Mouse (Mus musculus) myocyte (in vitro differentiated cells): ENCODE measurements around the gene Mien1. TPM values are rescaled to one million over a fixed set of nuclear protein-coding genes. Genes with fewer than 3 reads are reported as not detected.

Source experiments
- H3K27me3 ChIP-seq: one replicate; pipeline ENCODE4 v1.6.1; 2011; ENCODE audit not compliant: control insufficient read depth, insufficient read depth, insufficient read length
- H3K36me3 ChIP-seq: one replicate; pipeline ENCODE4 v1.6.1; 2011; ENCODE audit not compliant: control insufficient read depth, insufficient read depth
- H3K4me2 ChIP-seq: one replicate; pipeline ENCODE4 v1.6.1; 2011; ENCODE audit warnings: low read depth, control low read depth
- H3K4me3 ChIP-seq: one replicate; pipeline ENCODE4 v1.5.1; 2011; ENCODE audit warnings: mild to moderate bottlenecking, control low read depth, moderate library complexity
- H3K79me2 ChIP-seq: one replicate; pipeline ENCODE4 v1.6.1; 2011; ENCODE audit not compliant: control insufficient read depth, insufficient read depth
- H3ac ChIP-seq: one replicate; pipeline ENCODE4 v1.6.1; 2011; ENCODE audit not compliant: control insufficient read depth, insufficient read length
- CEBPB ChIP-seq: IDR thresholded peaks from 2 replicates; pipeline ENCODE4 v1.6.1; 2011; ENCODE audit warnings: mild to moderate bottlenecking, moderate library complexity; ENCODE audit not compliant: poor library complexity, insufficient read depth, severe bottlenecking
- E2F4 ChIP-seq: IDR thresholded peaks from one replicate; pipeline ENCODE4 v1.6.1; 2011; ENCODE audit warnings: mild to moderate bottlenecking, control low read depth, moderate library complexity; ENCODE audit not compliant: insufficient read depth
- MAX ChIP-seq: IDR thresholded peaks from one replicate; pipeline ENCODE4 v1.6.1; 2011; ENCODE audit warnings: low read depth, mild to moderate bottlenecking, control low read depth
- MYOD1 ChIP-seq, 3 experiments: IDR thresholded peaks; one replicate each; pipeline ENCODE4 v1.6.1; 2011; ENCODE audit warnings: control low read depth in 2 of 3, low read depth in 2 of 3, mild to moderate bottlenecking in 2 of 3, moderate library complexity in 1 of 3; ENCODE audit not compliant: insufficient read length in 2 of 3, control insufficient read depth in 1 of 3
- MYOG ChIP-seq, 3 experiments: IDR thresholded peaks; one replicate each; pipeline ENCODE4 v1.6.1; 2011; ENCODE audit warnings: control low read depth in 2 of 3, low read depth in 2 of 3, mild to moderate bottlenecking in 2 of 3; ENCODE audit not compliant: insufficient read length in 2 of 3, control insufficient read depth in 1 of 3, insufficient read depth in 1 of 3
- POLR2A ChIP-seq: IDR thresholded peaks from one replicate; pipeline ENCODE4 v1.6.1; 2011; ENCODE audit warnings: low read depth, mild to moderate bottlenecking, control low read depth, moderate library complexity; ENCODE audit not compliant: insufficient read length
- POLR2AphosphoS2 ChIP-seq: IDR thresholded peaks from one replicate; pipeline ENCODE4 v1.6.1; 2011; ENCODE audit warnings: low read depth, control low read depth; ENCODE audit not compliant: insufficient read length
- REST ChIP-seq: IDR thresholded peaks from one replicate; pipeline ENCODE4 v1.6.1; 2011; ENCODE audit warnings: mild to moderate bottlenecking, control low read depth, moderate library complexity; ENCODE audit not compliant: insufficient read depth, insufficient read length
- SRF ChIP-seq: IDR thresholded peaks from one replicate; pipeline ENCODE4 v1.6.1; 2011; ENCODE audit warnings: low read depth; ENCODE audit not compliant: control insufficient read depth, insufficient read length
- TCF12 ChIP-seq: IDR thresholded peaks from one replicate; pipeline ENCODE4 v1.6.1; 2011; ENCODE audit warnings: mild to moderate bottlenecking, control low read depth; ENCODE audit not compliant: poor library complexity, insufficient read depth, severe bottlenecking
- TCF3 ChIP-seq: IDR thresholded peaks from one replicate; pipeline ENCODE4 v1.6.1; 2011; ENCODE audit warnings: low read depth, control low read depth; ENCODE audit not compliant: insufficient read length
- USF1 ChIP-seq: IDR thresholded peaks from one replicate; pipeline ENCODE4 v1.6.1; 2011; ENCODE audit warnings: low read depth, mild to moderate bottlenecking, control low read depth, moderate library complexity
- polyA plus RNA-seq: library from polyadenylated mRNA; unstranded; fragments of >200 nt; fragmentation: generic; extraction: Trizol; gene quantifications from one replicate; pipeline ENCODE4 v1.2.1, GENCODE M21; 2012; ENCODE audit warnings: missing spikeins

Mien1 gene
- polyA plus RNA-seq, 1 experiment: 112 TPM

DNA sequence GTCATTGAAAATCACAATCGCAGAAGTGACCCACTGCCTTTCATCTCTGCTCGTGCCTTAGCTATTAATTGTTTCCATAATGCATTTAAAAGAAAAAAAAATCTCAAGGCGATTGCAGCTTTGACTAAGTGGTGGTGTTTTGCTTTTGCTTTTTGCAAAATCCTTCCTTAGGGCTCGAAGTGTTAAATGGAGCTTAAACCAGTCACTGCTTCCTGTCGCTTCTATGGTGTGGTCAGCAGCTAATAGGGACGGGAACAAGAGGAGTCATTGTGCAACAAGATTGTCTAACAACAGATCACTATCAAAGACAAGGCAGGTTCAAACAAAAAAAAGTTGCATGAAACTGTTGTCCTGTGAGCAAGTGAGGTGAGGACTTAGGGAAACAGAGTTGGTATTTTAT is 42.4 kb upstream of the Mien1 start:
- no peak overlapping the region for H3K4me3 ChIP-seq
- H3K36me3 ChIP-seq: no peaks in the 10 kb centered on the region

DNA sequence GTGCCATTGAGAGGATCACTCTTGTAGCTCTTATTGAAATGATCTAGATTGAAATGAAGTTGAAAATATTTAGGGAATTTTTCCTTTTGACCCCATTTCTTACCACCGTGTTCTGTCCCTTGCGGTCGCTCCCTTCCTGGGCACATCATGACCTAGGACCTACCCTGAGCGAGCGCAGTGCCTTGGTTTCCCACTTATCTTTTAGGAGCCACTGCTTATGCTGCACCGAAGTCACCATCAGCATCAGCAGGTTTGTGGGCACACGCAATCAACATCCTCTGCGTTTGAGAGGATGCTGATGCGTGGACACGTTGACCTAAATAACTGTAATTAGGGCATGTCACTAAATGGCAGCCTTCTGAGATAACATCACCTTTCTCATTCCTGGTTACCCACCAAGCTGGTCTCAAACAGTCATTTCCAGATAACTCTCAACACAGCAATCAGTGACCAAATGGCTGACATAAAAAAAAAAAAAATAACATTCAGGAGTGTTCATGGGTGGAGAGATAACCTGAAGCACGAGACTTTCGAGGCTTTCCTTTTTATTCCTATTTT is 41.2 kb upstream of the Mien1 start:
- Histone ChIP-seq H3K4me2 (no peak overlapping the region), H3K79me2 (no peaks in the 10 kb centered on the region), H3ac (no peak overlapping the region), H3K4me3 (no peak overlapping the region), H3K36me3 (no peaks in the 10 kb centered on the region), H3K27me3 (peaks cover 71% of the 10 kb centered on the region)
- TF ChIP-seq REST: no peak

More for the DNA sequence above, 42.4 kb upstream of the Mien1 start:
- no peak for TF ChIP-seq TCF12
- TF ChIP-seq POLR2A: no peak
- TF ChIP-seq MYOG (IDR thresholded peaks at IDR 0.05; ENCODE audit: control insufficient read depth in 1 of 3, insufficient read depth in 1 of 3, insufficient read length in 2 of 3, low read depth in 2 of 3): no peak
- no peak for TF ChIP-seq TCF3
- TF ChIP-seq CEBPB: no peak
- H3K4me2 ChIP-seq: no peak overlapping the region
- H3K79me2 ChIP-seq: no peaks in the 10 kb centered on the region
- H3K27me3 ChIP-seq: peaks cover 80% of the 10 kb centered on the region
- H3ac ChIP-seq: no peak overlapping the region

DNA sequence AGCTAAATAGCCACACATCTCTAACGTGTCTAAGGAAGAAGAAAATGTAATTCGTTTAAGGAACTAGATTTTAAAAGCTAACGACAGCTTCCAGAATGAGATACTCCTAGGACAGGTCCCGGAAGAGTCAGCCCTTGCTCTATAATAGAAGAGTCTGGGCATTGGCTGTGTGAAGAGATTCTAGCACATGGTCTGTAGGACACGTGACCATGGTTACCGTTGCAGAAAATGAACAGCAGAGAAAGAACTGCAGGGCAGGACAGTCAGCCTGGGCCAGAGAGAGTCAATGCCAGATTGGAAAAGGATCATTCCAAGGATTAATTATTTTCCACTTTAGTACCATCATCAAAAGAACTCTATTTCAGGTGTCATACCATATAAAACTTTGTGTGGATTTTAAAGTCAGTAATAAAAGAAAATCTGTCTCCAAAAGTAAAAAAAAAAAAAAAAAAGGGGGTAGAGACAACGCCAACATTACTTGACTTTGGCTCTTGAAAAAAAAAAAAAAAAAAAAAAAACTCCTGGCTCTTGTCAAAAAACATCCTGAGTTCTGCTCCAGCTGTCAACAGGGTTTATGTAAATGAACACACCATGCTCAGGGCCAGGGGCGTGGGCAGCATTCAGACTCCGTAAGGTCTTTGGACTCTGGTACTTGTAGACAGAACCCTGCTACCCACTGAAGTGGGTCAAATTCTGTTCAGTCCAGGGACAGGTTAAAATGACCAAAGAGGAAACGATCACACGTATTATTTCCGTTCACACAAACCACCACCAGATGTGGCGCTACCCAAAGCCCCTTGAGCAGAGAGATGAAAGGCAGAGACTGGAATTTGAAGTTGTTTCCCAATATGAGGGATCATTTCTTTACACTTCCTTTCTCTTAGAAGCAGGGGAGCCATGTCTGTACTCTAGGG is 40.5 kb upstream of the Mien1 start:
- Histone ChIP-seq H3K4me2 (no peak overlapping the region), H3K36me3 (no peaks in the 10 kb centered on the region), H3K27me3 (peaks cover 69% of the 10 kb centered on the region), H3K79me2 (no peaks in the 10 kb centered on the region), H3K4me3 (no peak overlapping the region), H3ac (no peak overlapping the region)
- TF ChIP-seq MYOG (IDR thresholded peaks at IDR 0.05; ENCODE audit: control insufficient read depth in 1 of 3, insufficient read depth in 1 of 3, insufficient read length in 2 of 3, low read depth in 2 of 3): no peak
- TF ChIP-seq SRF: no peak
- TF ChIP-seq POLR2AphosphoS2: no peak
- TF ChIP-seq E2F4: no peak
- TF ChIP-seq POLR2A: no peak
- TF ChIP-seq USF1: no peak
- TF ChIP-seq TCF3: no peak
- TF ChIP-seq MYOD1 (IDR thresholded peaks at IDR 0.05; ENCODE audit: control insufficient read depth in 1 of 3, insufficient read length in 2 of 3, low read depth in 2 of 3): no peak
- TF ChIP-seq REST: no peak
- TF ChIP-seq CEBPB: no peak
- TF ChIP-seq TCF12: no peak
- no peak for TF ChIP-seq MAX

DNA sequence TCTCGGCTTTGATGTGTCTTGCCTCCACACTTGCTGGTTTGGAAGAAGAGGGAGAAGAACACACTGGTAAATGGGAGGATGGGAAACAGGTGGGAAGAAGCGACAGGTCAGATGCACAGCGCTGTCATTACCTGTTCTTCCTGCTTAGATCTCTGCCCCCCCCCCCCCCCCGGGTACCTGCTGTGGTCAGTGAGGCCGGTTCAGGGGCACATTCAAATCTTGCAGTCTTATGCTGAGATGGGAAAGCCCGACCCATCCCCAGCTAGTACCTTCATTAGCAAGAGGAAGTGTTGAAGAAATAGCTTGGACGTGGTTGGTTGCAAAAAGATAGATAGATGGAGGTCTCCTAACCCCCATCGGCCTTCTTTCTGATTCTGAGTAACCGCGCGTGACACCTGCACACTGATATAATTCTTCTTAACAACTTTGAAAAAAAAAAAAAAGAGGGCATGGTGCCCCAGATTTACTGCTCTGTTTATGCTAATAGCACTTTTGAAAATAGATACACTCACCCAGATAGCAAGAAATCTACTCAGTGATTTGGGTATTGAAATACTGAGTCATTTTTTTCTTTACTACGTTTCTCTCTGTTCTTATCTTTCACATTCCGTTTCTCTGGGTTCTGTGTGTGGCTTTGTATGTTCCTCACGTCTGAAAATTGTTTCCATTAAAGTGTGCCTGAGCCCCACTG is 38.4 kb upstream of the Mien1 start:
- H3K4me3 ChIP-seq: no peak overlapping the region
- H3K79me2 ChIP-seq: no peaks in the 10 kb centered on the region
- H3ac ChIP-seq: no peak overlapping the region
- no peak for TF ChIP-seq USF1
- TF ChIP-seq POLR2A: no peak
- no peak for TF ChIP-seq POLR2AphosphoS2
- no peak for TF ChIP-seq MYOD1 (IDR thresholded peaks at IDR 0.05; ENCODE audit: control insufficient read depth in 1 of 3, insufficient read length in 2 of 3, low read depth in 2 of 3)
- no peak for TF ChIP-seq REST
- no peak for TF ChIP-seq CEBPB
- TF ChIP-seq TCF12: no peak
- no peak for TF ChIP-seq MAX
- no peak overlapping the region for H3K4me2 ChIP-seq
- H3K27me3 ChIP-seq: peaks cover 69% of the 10 kb centered on the region
- H3K36me3 ChIP-seq: no peaks in the 10 kb centered on the region

DNA sequence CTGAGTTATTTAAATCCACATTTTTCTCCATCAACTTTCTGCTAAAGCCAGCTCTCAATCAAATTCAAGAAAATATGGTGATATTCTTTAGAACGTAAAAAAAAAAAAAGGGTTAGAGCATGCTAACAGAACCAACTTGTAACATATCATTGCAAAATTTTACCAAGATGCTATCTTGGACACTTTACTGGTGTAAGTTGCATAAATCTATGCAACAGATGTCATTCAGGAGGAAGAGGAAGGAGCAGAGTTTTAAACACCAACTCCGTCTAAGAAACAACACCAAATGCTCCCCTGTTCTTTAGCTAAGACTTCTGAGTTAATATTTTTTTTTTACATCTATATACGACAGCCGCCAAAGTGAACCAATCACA is 37.6 kb upstream of the Mien1 start:
- Histone ChIP-seq H3K36me3 (no peaks in the 10 kb centered on the region), H3K27me3 (peaks cover 70% of the 10 kb centered on the region), H3K4me2 (no peak overlapping the region), H3K79me2 (no peaks in the 10 kb centered on the region), H3K4me3 (no peak overlapping the region), H3ac (no peak overlapping the region)
- TF ChIP-seq TCF3 (no peak), REST (no peak), MYOD1 (IDR thresholded peaks at IDR 0.05; ENCODE audit: control insufficient read depth in 1 of 3, insufficient read length in 2 of 3, low read depth in 2 of 3) (no peak), CEBPB (no peak), MYOG (IDR thresholded peaks at IDR 0.05; ENCODE audit: control insufficient read depth in 1 of 3, insufficient read depth in 1 of 3, insufficient read length in 2 of 3, low read depth in 2 of 3) (no peak), POLR2A (no peak), TCF12 (no peak), MAX (no peak), USF1 (no peak), SRF (no peak)
